Mouse (Mus musculus) cerebellum, postnatal 25 days (tissue): ENCODE measurements at regions not wholly inside any gene's neighbourhood (a gene's known extent, or its start where the extent isn't known, plus 50 kb on each side); places are given as distances from the start of the nearest gene placed in this dataset.
A peak's percentile ranks its signal among the peaks of the same experiment; 100 is the strongest.

Source experiments
- DNase-seq, 2 experiments: peaks; one replicate each; pipeline ENCODE4 v3.0.0; 2021; ENCODE audit warnings: mixed read lengths in 2 of 2

DNA sequence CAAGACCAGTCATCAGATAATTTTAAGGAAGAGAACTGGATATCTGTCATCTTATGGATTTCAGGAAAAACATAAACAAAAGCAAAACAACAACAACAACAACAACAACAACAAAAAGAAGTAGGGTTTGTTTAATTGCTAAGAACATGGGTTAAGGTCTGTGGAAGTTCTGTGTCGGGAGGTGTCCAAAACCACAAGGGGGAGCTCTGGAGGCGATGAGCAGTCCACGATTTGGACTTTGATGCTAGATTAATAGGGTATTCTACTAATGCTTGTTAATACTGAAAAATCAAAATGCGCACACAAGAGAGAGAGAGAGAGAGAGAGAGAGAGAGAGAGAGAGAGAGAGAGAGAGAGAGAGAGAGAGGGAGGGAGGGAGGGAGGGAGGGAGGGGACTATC is 692.0 kb upstream of the Car10 start:
- DNase-seq = peak; percentile 42 to 75

- DNase-seq = no peak
Observed at GRCm38 (mm10) chr11:92451372-92451771, 646.5 kb upstream of the Car10 start.

DNA sequence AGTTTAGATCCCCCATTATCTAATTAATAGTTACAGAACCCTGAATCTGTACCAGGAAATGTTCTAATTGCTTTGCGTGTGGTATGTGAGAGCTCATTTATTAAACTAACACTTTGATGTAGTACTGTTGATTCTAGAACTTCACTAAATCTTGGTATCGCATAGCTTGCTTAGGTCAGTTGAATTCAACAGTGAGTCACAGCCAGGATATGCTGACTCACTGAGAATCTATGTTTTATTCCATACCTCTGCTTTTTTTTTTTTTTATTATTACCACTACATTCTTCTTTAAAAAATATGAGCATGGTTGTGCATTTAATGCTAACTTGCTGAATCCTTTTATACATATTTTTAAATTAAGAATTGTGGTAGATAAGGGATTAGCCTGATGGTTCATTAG is 602.5 kb upstream of the Car10 start:
- DNase-seq = no peak
